Mouse (Mus musculus) cerebellum, adult 9-11 months (tissue): Measurements from ENCODE around the gene Themis2.
A peak's percentile ranks its signal among the peaks of the same experiment; 100 is the strongest.
"Not testable (repeated sequence)": the region's sequence is repeated elsewhere in the genome, so short reads cannot be mapped to it uniquely, and the experiment has no call there.

Experiments used
- DNase-seq: peaks from one replicate; pipeline ENCODE4 v3.0.0; 2022

Themis2 gene

DNA sequence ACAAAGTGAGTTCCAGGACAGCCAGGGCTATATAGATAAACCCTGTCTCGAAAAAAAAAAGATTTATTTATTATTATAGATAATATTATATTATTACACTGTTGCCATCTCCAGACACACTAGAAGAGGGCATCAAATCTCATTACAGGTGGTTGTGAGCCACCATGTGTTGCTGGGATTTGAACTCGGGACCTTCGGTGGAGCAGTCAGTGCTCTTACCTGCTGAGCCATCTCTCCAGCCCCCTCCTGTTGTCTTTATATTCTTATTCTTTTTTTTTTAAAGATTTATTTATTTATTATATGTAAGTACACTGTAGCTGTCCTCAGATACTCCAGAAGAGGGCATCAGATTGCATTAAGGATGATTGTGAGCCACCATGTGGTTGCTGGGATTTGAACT lies 2.5 kb upstream of the Themis2 start:
- not testable (repeated sequence) for DNase-seq

DNA sequence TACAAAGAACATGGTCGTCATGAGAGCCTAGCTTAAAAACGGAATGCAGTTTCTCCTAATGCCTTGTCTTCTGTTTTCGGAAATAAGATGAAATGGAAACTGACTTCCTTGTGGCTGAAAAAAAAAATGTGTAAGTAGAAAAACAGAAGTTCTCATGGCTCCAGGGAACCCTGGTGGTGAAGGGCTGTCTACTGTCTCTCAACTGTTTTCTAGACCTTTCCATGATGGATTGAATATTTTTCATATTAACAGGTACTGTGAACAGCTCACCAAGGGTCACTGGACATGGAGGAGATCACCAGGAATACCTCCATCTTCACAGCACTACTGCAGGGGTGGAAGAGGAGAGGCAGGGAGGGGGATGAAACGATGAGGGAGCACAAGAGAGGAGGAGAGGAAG lies 1.8 kb upstream of the Themis2 start:
- no peak for DNase-seq

DNA sequence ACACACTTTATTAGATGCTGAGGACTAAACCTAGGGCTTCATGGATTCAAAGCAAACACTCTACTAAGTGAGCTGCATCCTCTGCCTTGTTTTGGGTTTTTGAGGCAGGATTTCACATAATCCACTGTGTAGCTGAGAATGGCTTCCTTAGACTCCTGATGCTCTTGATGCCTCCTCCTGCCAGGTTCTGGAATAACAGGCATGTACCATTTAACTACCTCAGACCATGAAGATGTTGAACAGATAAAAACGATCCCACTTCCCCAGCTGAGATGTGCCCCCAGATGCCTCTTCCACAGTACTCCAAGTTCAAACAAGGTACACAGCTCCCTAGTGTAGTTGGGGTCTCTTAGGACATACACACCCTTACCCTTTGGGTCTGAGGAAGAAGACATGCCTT lies 1.3 kb upstream of the Themis2 start:
- no peak for DNase-seq

DNA sequence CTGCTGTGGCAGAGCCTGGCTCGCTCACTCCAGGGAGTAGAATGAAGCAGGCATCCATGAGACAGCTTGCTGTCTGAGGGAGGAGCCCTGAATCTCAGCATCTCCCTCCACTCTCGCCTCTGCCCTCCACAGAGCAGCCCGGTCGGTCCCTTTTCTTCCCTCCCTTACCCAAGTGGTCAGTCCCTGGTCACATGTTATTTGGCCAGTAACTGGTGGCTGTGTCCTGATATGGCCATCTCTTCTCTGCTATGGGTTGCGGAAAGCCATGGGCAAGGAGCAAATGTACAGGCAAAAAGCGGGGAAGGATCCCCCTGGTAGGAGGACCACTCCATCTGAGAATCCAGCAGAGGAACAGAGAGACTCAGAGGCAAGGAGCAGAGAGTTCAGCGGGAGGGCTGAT lies 1.0 kb downstream of the Themis2 start:
- DNase-seq: no peak

DNA sequence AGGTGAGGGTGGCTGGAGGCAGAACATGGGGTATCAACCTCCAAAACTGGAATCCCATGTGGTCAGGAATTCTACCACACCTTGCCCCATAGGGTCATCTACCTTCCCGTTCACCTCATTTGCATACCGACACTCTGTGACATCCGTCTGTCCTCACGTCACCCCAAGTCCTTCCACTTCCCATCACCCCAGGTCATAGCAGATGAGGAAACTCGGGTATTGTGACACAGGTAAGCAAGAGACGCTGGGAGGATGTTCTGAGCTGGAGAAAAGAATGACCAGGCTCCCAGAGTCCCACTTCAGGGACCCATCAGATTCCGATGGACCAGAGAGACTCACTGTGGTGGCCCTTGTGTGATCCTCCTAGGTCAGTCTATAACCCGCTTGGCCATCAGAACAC lies 1.4 kb downstream of the Themis2 start:
- DNase-seq: no peak

DNA sequence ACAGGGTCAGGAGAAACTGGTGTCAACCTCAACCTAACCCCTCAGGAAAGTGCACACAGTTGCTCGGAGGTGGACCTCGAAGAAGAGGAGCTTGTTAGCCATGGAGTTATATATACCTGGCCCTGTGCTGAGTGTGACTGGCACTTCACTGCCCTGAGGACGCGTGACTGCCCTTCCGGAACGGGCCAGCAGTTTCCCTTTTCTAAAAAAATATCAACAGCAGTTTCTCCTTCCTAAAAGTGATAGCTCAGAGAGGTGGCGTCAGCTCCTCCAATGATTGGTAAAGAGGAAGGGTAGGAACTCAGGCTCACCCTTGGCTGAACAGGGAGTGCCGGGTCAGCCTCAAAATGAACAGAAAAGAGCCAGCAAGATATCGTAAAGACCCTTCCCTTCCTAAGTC lies 2.2 kb downstream of the Themis2 start:
- no peak for DNase-seq

DNA sequence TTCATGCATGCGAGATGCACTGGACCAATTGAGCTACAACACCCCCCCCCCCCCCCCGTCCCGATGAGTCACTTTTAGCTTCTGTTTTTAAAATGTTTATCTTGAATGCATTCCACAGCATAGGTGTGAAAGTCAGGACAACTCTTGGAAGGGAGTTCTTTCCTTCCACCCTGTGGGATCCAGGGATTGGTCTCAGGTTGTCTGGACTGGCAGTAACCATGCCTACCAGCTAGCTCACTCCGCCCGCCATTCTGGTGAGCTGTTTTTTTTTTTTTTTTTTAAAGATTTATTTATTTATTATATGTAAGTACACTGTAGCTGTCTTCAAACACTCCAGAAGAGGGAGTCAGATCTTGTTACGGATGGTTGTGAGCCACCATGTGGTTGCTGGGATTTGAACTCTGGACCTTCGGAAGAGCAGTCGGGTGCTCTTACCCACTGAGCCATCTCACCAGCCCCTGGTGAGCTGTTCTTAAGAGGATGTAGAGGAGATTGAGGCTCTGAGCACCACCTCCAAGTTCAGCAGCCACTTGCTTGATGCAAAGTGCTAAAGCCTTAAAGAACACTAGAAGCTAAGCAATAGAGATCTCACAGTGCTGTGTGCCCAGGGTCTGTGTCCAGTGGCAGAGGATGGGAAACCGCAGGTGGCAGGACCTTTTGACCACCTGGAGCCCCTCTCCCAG lies 2.7 kb downstream of the Themis2 start:
- not testable (repeated sequence) for DNase-seq

DNA sequence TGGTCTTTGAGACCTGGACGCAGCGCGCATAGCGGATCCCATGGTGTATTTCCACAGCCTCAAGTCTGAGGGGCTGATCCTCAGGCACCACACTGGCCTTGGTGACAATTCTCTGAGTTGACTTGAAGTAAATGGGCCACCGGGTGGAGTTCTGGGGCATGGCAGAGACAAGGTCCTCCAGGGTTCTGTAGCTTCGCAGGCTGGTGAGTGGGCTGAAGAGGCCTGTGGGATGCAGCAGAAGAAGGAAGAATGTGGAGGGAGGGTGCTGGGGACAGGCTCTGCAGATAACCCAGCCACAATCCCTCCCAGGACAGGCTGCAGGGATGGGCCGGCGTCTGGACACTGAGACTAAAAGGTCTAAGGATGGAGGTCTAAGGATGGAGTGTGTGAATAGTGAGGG lies 6.5 kb downstream of the Themis2 start:
- DNase-seq: no peak

DNA sequence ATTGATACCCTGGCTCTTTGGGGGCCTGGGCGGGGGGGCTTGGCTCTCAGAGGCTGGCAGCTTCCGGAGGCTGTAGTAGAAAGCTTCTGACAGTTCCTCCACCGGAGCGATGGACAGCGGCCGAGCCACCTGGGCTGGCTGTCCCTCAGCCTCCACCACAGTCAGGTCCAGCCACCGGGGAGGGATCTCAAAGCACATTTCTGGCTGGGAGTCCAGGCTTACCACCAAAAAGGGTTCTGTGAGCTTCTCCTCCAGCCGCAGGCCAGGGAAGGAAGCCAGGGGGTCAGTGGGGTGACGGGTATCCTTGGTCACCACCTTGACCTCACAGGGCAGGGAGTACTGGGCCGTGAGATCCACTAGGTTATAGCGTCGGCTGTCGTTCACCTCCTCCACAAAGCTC lies 11.0 kb downstream of the Themis2 start:
- no peak for DNase-seq

DNA sequence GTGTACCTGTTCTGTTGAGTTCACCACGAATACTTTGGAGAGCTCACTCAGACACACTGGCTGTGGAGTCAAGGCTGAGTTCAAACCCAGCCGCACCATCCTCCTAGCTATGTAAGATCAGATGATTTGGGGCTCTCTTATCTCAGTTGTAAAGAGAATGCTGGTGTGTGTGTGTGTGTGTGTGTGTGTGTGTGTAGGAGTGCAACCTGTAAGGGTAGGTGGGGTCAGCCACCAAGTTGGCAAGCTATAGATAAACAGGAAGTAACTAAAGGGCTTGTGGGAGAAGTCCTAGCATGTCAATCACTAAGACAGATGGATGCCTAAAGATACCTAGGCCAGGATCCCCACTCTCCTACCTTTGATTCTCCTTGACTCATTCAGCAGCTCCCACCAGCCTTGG lies 12.5 kb downstream of the Themis2 start:
- DNase-seq: no peak

DNA sequence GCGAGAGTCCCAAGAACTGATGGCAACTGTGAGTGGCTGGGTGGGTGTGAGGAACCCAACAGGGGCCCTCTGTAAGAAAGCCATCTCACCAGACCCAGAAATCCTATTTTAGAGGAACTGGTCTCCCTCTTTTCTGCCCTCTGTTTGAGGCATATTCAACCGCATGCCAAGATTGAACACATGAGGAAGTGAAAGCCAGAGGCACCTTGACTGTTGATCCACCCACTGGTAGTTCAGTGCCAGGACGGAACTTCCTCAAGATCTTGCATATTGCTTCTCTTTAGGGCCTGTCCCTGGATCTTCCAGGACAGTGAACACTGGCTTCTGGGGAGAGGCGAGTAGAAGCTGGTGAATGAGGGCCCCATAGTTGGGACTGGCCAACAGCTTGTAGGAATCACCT lies 15.9 kb downstream of the Themis2 start:
- DNase-seq: no peak

DNA sequence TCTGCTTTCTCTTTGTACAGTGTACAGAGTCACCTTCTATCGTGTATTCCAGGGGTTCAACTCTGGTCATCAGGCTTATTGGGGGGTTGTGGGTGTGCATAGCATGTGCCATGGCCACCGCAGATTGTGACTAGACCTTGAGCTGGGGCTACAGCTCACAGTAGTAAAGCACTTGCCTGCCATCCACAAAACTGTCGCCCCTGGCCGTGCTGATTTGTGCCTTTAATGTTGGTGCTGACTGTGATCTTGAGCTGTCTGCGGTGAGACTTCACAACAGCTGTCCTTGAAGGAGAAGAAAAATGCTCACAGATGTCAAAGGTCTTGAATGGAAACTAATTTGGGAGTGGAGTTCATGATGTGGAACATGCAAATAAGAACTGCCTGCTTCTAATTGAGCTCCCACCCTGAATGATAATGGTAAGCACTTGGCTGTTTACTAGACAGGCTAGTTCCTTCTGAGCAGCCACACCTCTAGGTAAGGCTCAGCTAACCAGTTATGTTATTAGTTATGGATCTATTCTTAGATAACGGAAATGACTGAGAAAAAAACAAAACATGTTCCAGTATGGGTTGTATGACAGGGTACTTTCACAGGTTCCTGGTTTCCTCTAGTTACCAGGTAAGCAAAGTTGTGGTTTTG lies 17.5 kb downstream of the Themis2 start:
- DNase-seq: no peak

DNA sequence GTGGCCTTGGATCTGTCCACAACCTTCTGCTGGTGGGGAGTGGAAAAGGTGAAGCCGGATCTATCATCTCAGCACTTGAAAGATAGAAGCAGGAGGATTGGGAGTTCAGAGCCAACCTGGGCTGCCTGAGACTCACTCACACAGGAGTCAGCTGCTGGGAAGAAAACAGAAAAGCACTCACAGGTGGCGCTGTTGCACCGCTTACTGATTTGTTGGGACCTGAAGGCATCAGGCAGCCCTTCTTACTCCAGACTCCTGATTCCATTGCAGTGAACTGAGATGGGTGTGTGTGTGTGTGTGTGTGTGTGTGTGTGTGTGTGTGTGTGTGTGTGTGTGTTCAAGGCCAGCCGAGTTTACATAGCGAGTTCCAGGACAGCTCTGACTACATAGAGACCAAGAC lies 19.4 kb downstream of the Themis2 start:
- no peak for DNase-seq

DNA sequence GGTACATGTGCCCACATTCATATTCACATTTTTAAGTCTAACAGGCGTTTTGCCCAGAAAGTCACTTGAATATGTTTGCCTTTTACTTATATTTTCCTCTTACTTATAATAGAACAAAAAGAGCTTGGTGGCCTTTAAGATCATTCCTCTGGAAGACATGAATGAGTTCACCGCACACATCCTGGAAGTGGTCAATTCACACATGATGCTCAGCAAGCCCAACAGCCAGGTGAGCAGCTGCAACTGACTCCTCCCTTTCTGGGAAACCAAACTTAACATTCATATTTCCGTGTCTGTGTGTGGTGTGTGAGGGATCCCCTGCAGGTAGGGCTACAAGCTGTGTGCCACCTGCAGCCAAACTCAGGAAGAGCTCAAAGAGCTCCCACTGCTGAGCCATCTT lies 21.3 kb downstream of the Themis2 start:
- DNase-seq: no peak

DNA sequence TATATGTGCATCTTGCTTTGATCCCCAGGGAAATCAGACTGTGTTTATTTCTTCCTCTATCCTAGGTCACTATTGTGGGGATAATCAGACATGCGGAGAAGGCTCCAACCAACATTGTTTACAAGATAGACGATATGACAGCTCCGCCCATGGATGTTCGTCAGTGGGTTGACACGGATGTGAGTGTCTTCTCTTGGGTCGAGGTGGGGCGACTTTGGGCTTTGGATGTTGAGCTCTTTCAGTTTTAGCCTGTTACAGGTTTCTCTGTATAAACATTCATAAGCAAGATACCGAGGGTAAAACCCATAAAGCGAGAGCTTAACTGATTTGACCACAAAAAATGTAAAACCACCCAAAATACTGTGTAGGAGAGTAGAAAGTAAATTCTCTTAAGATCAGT lies 24.4 kb downstream of the Themis2 start:
- DNase-seq: no peak

DNA sequence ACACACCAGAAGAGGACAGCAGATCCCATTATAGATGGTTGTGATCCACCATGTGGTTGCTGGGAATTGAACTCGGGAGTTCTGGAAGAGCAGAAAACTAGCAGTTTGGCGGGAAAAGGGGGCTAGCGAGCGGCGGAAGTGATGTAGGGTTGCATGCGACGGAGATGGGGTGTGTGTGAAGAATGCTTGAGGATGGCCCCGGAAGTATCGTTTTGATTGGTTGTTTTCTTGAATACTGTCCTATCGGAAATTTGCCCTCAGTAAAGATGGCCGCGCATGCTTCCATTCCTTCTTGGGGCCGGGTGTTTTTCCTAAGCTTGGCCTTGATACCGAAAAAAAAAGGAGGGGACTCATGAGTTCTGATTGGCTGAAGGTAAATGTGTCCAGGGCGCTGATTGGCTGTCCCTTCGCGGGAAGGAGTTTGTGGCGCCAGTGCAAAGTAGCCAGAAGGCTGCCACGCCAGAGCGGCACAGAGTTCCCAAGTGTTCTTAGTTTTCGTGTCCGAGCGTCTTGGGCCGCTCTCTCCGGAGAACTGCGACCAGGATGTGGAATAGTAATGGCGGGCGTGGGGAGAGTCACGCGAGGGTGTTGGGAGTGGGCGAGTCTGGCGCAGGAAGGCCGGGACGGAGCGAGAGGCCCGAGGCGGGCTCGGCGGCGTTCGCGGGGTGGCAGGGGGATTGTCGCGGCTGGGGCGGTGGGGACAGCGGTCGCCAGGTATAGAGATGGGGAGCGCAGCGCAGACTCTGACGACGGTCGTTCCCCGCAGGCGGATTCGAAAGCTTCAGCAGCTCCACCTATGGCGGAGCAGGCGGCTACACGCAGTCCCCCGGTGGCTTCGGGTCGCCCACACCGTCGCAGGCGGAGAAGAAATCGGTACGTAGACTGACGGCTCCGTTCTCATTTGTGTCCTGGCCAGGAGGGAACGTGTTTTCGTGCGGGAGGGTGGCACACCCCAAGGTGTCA lies 28.0 kb downstream of the Themis2 start, which contains the start of gene Rpa2:
TSS of gene Rpa2 (plus strand) at position 419 of the 963 bp plus-strand sequence.
- DNase-seq: peak; percentile 99

DNA sequence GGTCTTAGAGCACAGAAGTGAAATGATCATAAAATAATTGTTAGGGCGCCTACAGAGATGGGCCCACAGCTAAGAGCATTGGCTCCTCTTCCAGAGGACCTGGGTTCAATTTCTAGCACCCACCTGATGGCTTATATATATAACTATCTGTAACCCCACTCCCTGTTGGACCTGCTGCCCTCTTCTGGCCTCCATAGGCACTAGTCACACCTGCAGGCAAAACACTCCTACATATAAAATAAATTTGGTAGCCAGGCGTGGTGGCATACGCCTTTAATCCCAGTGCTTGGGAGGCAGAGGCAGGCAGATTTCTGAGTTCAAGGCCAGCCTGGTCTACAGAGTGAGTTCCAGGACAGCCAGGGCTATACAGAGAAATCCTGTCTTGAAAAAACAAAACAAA lies 33.1 kb downstream of the Themis2 start:
- DNase-seq: not testable (repeated sequence)

DNA sequence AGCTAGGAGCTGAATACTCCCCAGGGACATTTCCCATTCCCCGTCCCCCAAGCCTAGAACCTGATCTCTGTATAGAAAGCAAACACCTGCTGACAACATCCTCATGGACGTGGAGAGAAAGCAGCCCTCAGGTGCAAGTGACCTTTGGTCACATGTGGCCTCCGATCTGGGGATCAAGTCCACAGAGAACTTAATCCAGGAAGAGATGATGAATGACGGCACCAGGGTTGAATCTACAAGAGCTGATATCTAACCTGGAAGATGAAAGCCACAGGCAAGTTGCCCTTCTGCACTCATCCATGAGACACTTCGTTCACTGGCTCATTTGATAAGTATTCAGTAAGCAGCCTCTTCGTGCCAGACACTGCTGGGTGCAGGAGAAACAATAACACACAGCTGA lies 33.6 kb downstream of the Themis2 start:
- no peak for DNase-seq

DNA sequence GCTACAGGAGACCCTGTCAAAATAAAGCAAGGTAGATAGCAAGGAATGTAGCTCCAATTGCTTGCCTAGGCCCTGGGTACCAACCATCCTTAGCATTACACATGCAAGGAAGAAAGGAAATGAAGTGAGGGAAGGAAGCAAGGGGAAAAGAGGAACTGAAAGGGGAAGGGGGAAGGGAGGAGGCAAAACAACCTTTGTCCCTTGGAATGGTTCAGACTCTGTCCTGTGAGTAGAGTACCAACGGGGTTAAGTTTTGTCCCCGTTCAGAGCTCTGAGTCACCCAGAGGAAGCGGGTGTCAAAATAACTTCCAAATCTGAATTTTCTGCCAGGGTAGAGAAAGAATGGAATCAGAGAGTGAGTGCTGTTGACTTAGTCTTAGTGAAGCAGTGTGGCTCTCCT lies 35.9 kb downstream of the Themis2 start:
- no peak for DNase-seq

DNA sequence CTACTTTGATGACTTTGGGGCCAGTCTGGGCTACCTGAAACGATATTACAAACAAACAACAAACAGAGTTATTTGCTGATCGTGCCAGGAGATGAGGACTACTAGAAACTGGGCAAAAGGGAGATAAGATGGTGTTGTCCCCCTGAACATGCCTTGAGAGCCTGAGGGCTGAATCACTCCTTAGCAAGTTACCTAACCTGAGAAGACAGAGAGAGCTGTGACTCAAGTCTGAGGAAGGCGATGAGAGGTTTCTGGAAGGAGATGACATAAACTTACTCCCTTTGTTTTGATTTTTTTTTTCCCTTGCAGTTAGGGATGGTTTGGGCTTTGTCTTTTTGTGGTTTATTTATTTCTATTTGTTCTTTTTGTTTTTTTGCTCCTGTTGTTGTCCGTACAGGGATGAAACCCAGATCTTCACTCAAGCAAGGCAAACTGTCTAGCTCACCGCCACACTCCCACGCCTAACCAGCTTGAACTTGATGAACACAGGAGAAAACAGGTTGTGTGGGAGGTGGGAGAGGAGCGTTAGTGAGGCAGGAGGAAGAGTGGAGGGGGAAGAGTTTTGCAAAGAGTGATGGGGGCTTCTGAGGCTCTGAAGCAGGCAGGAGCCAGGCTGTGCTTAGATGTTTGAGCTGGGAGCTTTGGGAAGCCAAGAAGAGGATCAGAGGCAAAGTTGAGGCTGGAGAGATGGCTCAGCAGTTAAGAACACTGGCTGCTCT lies 38.4 kb downstream of the Themis2 start:
- DNase-seq: no peak

DNA sequence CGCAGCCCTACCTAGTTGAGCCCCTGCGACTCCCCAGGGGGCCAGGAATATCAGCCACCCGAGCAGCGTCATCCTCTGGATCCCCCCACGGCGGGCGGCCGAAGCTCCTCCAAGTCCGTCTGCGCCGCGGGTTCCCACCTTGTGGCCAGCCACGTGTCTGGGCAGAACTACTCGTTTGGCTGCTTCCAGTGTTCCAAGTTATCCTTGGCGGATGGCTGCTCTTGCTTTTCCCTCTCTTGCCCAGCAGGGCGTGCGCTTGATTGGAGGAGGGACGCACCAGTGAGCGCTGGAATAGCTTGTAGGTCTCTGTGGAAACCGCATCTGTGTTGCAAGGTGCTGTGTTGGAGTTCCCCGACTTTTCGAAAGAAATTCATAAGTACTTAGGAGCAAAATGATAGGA lies 39.2 kb downstream of the Themis2 start, which contains the start of gene Smpdl3b:
TSS of gene Smpdl3b (minus strand) at position 279 of the 400 bp plus-strand sequence.
- DNase-seq: peak; percentile 28

DNA sequence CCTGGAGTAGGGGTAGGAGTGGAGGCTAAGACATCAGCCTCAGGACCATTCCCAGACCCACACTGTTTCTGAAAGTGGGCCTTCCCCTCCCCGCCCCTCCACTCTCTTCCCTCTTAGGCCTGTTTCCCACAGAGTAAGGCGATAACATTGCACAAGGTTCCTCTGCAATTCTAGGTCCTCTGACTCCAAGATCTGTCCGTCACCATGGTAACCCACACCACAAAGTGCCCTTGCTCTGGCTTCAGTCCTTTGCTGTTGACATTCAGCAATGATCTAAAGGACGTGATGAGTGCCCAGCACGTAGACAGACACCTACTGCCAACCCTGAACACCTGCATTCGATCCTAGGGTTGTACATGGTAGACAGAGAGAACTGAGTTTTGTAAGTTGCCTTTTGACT lies 43.2 kb downstream of the Themis2 start:
- no peak for DNase-seq
